Comparison of ENCODE assay signal across 8 mouse cellular contexts in the genomic region with DNA sequence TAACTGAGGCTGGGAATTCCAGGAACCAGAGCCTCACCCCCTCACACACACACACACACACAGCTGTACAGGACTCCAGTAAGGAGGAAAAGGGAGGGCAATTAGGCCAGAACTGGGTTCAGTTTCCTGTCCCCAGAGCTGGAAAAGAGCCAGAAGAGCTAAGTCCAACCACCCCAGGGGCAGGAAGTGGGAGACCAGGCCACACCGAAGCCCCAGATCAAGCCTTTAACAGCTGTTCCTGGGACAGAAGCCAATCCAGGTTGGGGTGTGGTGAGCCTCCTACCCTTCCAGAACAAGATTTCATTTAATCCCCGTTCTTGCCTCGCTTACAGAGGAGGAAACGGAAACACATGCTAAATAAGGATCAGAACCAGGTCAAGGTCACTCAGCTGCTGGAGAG. TPM values are rescaled to one million over a fixed set of nuclear protein-coding genes. Genes with fewer than 3 reads are reported as not detected.
A peak's percentile ranks its signal among the peaks of the same experiment; 100 is the strongest.
DNase-seq lines count a peak whose midpoint lies in the region; ATAC-seq and TF ChIP-seq lines count a peak whose summit lies in the region.

No protein-coding gene starts in this region.

- WGBS in limb, embryonic 11.5 days, result 24% methylated on average over 4 of the region's 4 CpGs
- 17% methylated on average over 4 of the region's 4 CpGs for whole genome bisulfite sequencing in small intestine, adult 2 months

- TF ChIP-seq CTCF in small intestine, adult 2 months (IDR thresholded peaks at IDR 0.05; ENCODE audit: extremely low read depth, insufficient read length, insufficient replicate concordance, low read depth, low read length), result no peak

- DNase-seq in gastrocnemius, postnatal 25 days, result peak; percentile 54
- DNase-seq in gastrocnemius, adult 8-10 months (ENCODE audit: low spot score in 2 of 2), result no peak
- DNase-seq in heart, postnatal 36 days, result peak; percentile 57 to 65
- peak; percentile 36 for DNase-seq in limb, embryonic 11.5 days (ENCODE audit: low spot score)
- no peak for DNase-seq in ovary, postnatal 10 days (ENCODE audit: low spot score)
- no peak for DNase-seq in frontal cortex, postnatal 36 days (ENCODE audit: low spot score in 2 of 2)
- DNase-seq in cerebellum, postnatal 4 days (ENCODE audit: low spot score in 2 of 2), result no peak

- H3K27me3 ChIP-seq in limb, embryonic 11.5 days (ENCODE audit: control insufficient read depth, insufficient read depth, low read length), result no peaks in the 10 kb centered on the region
- no peaks in the 10 kb centered on the region for H3K27me3 ChIP-seq in small intestine, adult 2 months (ENCODE audit: control insufficient read depth, insufficient read depth, low read length)

- H3K9me3 ChIP-seq in limb, embryonic 11.5 days (ENCODE audit: control insufficient read depth, low read length), result no peaks in the 10 kb centered on the region

- intact Hi-C loops in heart, postnatal 36 days (cut with DNase I), result no loop called here

- no peaks in the 10 kb centered on the region for H3K36me3 ChIP-seq in limb, embryonic 11.5 days (ENCODE audit: control insufficient read depth, insufficient read depth, low read length)
- peaks cover 2% of the 10 kb centered on the region; the same call in 1 of the 2 replicates for H3K36me3 ChIP-seq in small intestine, adult 2 months (ENCODE audit: control insufficient read depth, insufficient read depth, low read length)

- peaks cover 10% of the 10 kb centered on the region for H3K4me1 ChIP-seq in limb, embryonic 11.5 days (ENCODE audit: control insufficient read depth, insufficient read depth, low read length)
- H3K4me1 ChIP-seq in small intestine, adult 2 months (ENCODE audit: control insufficient read depth, insufficient read depth, insufficient read length, low read length), result peaks cover 21% of the 10 kb centered on the region

- peak; percentile 31; the same call in 1 of the 2 replicates for ATAC-seq in limb, embryonic 11.5 days (ENCODE audit: insufficient number of reproducible peaks, low FRiP score, low TSS enrichment, low read depth)

- H3K4me2 ChIP-seq in limb, embryonic 11.5 days (ENCODE audit: low read depth, severe bottlenecking), result no peak overlapping the region

- H3K27ac ChIP-seq in limb, embryonic 11.5 days (replicated peaks; ENCODE audit: low read depth, low read length), result no peak overlapping the region; the same call in 1 of the 2 replicates
- peak overlapping the region; percentile 93 for H3K27ac ChIP-seq in small intestine, adult 2 months (ENCODE audit: insufficient read depth, low read depth, low read length)

- H3K4me3 ChIP-seq in limb, embryonic 11.5 days (ENCODE audit: low read depth, low read length), result no peak overlapping the region
- H3K4me3 ChIP-seq in small intestine, adult 2 months (ENCODE audit: low read depth, low read length), result no peak overlapping the region

- TF ChIP-seq POLR2A in small intestine, adult 2 months (IDR thresholded peaks at IDR 0.05; ENCODE audit: low read depth, low read length), result no peak

- no peak overlapping the region for H3K9ac ChIP-seq in limb, embryonic 11.5 days (ENCODE audit: low read length)

RNA-seq across cellular contexts. Expression of a gene that starts 58.1 kb away (rescaled TPM):
- 10 to 100 TPM; 18.6 to 19.2 TPM for total RNA-seq in gastrocnemius, postnatal 25 days (2021)
- total RNA-seq in gastrocnemius, adult 8-10 months (2022), result 10 to 100 TPM; 26.3 to 34.3 (median 28.9) TPM
- total RNA-seq in heart, postnatal 36 days (2021), result 10 to 100 TPM; 17.9 to 22.4 TPM
- 10.7 and 11.8 TPM in 2 replicates for polyA plus RNA-seq in limb, embryonic 11.5 days (2014; fragmentation: Nextera tagmentation; extraction: Ambion mirVana)
- 1.4 and 3.6 TPM in 2 replicates for polyA plus RNA-seq in small intestine, adult 2 months (2012; rRNA removed)

Comparison
In these comparisons a context has a peak if more than half of its experiments do, and no peak if none do; other contexts are left out.
1. DNase-seq: peak in gastrocnemius, postnatal 25 days (single experiment), heart, postnatal 36 days (2 of 2) and limb, embryonic 11.5 days (single experiment); none in gastrocnemius, adult 8-10 months (0 of 2), ovary, postnatal 10 days (single experiment), frontal cortex, postnatal 36 days (0 of 2) and cerebellum, postnatal 4 days (0 of 2).